Mouse (Mus musculus) adrenal gland, postnatal 36 days (tissue): ENCODE data around the gene H2-M10.6. TPM values are rescaled to one million over a fixed set of nuclear protein-coding genes. Genes with fewer than 3 reads are reported as not detected.

Experiments
- DNase-seq, 2 experiments: peaks; one replicate each; pipeline ENCODE4 v3.0.0; 2021; ENCODE audit warnings: mixed read lengths in 1 of 2
- total RNA-seq, 2 experiments: library from RNA; stranded (reverse); gene quantifications; 2 replicates each; pipeline ENCODE4 v1.2.3; 2021

The H2-M10.6 gene
- total RNA-seq, 2 experiments from 2014 or later, result not detected

GRCm38 (mm10) chr17:36840961-36841445 lies 29.0 kb downstream of the H2-M10.6 start:
- DNase-seq, result peak in 1 of 2 experiments; percentile 42

DNA sequence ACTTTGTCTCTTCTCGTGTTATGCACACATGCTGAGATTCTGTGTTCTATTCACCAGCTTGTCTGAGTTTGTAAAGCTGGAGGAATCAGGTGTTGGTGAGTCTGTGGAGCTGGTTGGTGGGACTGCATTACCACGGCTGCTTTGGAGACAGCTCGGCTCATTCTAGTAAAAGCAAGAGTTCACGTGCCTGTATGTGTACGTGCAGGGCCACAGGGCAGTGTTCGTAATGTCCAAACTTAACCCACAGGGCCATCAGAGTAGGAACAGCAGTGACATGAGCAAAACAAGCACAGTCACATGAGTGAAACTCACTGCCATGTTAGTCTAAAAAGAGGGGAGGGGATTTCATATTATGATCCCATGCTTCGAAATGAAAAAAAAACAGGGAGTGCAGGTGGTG lies 31.7 kb downstream of the H2-M10.6 start:
- DNase-seq, result no peak

- peak in 1 of 2 experiments; percentile 29 for DNase-seq
Observed at GRCm38 (mm10) chr17:36844286-36844719, 32.3 kb downstream of the H2-M10.6 start.

GRCm38 (mm10) chr17:36844725-36845124 lies 32.8 kb downstream of the H2-M10.6 start:
- peak; percentile 77 to 82 for DNase-seq

DNA sequence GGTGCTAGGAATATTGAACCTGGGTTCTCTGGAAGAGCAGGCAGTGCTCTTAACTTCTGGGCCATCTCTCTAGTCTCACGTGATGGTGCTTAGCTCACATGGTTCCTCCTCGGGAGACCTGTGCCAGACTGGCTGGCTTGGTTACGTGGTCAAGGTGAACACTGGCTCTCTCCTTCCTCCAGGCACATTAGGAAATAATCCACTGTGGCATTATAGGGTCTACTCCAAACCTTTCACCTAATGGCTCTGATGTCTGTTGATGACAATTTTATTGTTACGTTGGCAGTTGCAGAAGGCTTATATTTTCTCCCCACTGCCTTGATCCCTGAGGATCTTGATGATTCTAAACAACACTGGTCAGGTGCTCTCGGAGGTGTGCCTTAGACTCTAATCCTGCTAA lies 36.9 kb downstream of the H2-M10.6 start:
- no peak for DNase-seq

DNA sequence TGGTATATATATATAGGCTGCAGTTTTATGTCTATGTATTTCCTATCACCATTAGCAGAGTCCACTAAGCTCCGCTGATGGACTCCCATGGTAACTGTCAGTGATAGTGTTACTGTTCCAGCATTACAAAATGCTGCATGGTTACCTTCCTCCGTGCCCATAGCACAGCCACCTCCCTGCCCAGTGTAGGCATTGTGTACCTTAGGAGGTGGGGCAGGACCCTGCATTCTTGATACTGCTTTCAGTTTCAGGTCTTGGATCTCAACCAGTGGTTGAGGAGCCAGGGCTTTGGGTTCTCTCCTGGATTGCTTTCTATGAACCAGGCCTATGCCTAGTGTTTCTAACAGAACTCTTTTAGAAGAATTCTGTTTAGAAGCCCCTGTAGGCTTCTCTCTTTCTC lies 38.0 kb downstream of the H2-M10.6 start:
- DNase-seq, result no peak

GRCm38 (mm10) chr17:36851200-36851599 lies 39.2 kb downstream of the H2-M10.6 start:
- no peak for DNase-seq

GRCm38 (mm10) chr17:36851627-36852026 lies 39.7 kb downstream of the H2-M10.6 start:
- no peak for DNase-seq

- DNase-seq, result no peak
Observed at GRCm38 (mm10) chr17:36855484-36855883, 43.5 kb downstream of the H2-M10.6 start.

GRCm38 (mm10) chr17:36856236-36856635 lies 44.3 kb downstream of the H2-M10.6 start:
- peak in 1 of 2 experiments; percentile 19 for DNase-seq

- no peak for DNase-seq
Observed at GRCm38 (mm10) chr17:36858181-36858580, 46.2 kb downstream of the H2-M10.6 start.

DNA sequence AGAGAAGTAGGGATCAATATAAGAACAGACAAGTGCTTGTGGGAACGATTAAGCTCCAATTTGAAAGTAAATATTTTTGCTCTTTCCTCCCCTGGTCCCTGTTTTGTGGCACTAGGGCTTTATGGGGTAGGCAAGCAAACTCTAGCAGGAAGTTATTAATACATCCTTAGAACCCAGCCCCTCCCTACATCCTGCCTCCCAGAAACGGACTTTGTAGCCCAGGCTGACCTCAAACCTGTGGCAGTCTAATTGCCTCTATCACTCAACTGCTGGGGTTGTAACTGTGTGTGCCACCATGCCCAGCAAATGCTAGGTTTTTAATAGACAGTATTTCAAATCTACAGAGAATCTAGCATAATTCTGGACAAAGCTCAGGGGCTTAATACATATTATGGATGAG lies 49.7 kb downstream of the H2-M10.6 start:
- no peak for DNase-seq

Other genes starting within 250 kb of the H2-M10.6 start
- under 1 TPM; 0.26 to 0.56 TPM for gene H2-M9, start 169.5 kb upstream of the H2-M10.6 start, total RNA-seq
- gene H2-M1, start 140.0 kb upstream of the H2-M10.6 start, total RNA-seq, result not detected
- gene H2-M10.5, start 39.3 kb upstream of the H2-M10.6 start, total RNA-seq, result not detected
- 10 to 100 TPM; 57.8 to 61.3 TPM for gene Trim26, start 25.0 kb downstream of the H2-M10.6 start, total RNA-seq
- gene Trim15, start 55.0 kb downstream of the H2-M10.6 start, total RNA-seq, result under 1 TPM in 1 of 2 experiments, not detected in 1; 0.16 TPM
- under 1 TPM; 0.20 to 0.43 TPM for gene Trim10, start 57.4 kb downstream of the H2-M10.6 start, total RNA-seq
- under 1 TPM; 0.23 to 0.40 TPM for gene Trim40, start 78.0 kb downstream of the H2-M10.6 start, total RNA-seq
- gene Trim31, start 85.9 kb downstream of the H2-M10.6 start, total RNA-seq, result not detected
- gene Rnf39, start 130.7 kb downstream of the H2-M10.6 start, total RNA-seq, result under 1 TPM in 1 of 2 experiments, not detected in 1; 0.16 TPM
- gene Ppp1r11, start 139.6 kb downstream of the H2-M10.6 start, total RNA-seq, result 100 to 1,000 TPM in 1 of 2 experiments, 10 to 100 TPM in 1; 91.8 to 102 TPM
- gene Znrd1, start 146.4 kb downstream of the H2-M10.6 start, total RNA-seq, result 10 to 100 TPM; 44.2 to 45.0 TPM
- 10 to 100 TPM in 1 of 2 experiments, 1 to 10 TPM in 1; 9.0 to 13.6 TPM for gene Znrd1as, start 146.4 kb downstream of the H2-M10.6 start, total RNA-seq
- gene 2410137M14Rik, start 169.1 kb downstream of the H2-M10.6 start, total RNA-seq, result not detected
- not detected for gene H2-M5, start 177.4 kb downstream of the H2-M10.6 start, total RNA-seq
- 1 to 10 TPM; 1.5 to 3.3 TPM for gene Zfp57, start 189.0 kb downstream of the H2-M10.6 start, total RNA-seq
- gene Mog, start 211.2 kb downstream of the H2-M10.6 start, total RNA-seq, result not detected
- gene Gabbr1, start 233.8 kb downstream of the H2-M10.6 start, total RNA-seq, result 10 to 100 TPM; 23.7 to 26.4 TPM